Mouse (Mus musculus): Measurements from ENCODE around the gene Fam114a1. TPM values are rescaled to one million over a fixed set of nuclear protein-coding genes. Genes with fewer than 3 reads are reported as not detected.
A peak's percentile ranks its signal among the peaks of the same experiment; 100 is the strongest.

The Fam114a1 gene
- polyA plus RNA-seq, 1 experiment from 2014 or later, result 41.4 TPM

GRCm38 (mm10) chr5:65069872-65070271 lies 100.0 kb downstream of the Fam114a1 start:
- H3K27ac ChIP-seq, result no peak overlapping the region
- H3K27me3 ChIP-seq, result no peaks in the 10 kb centered on the region
- H3K36me3 ChIP-seq, result no peaks in the 10 kb centered on the region
- no peak overlapping the region for H3K9ac ChIP-seq
- no peaks in the 10 kb centered on the region for H3K9me3 ChIP-seq (replicated peaks)
- H3K4me1 ChIP-seq, result no peaks in the 10 kb centered on the region
- H3K4me3 ChIP-seq (replicated peaks), result no peak overlapping the region
- H3K4me2 ChIP-seq, result no peak overlapping the region
- 54% methylated on average over 11 of the region's 11 CpGs for WGBS
- no peak for ATAC-seq (replicated peaks; ENCODE audit: low FRiP score)

DNA sequence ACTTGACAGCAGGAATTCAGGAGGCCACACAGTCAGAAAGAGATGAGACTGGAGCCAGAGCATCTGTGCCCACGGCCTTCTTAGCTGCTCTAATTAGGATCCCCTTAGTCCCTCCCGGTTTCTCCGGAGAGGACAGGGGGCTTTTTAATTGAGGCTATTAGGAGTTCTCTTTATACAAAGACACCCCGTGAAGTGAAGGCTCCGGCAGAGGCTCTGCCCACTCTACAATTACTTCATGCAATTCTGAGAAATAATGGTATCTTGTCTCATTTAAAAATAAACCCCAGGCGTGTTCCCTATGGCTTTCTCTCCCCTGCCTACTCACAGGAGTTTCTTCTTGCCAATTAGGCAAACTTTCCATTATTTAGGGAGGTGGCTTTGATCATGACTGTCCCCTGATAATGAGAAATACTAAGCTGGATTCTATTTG lies 101.8 kb downstream of the Fam114a1 start:
- no peak overlapping the region for H3K4me3 ChIP-seq (replicated peaks)
- no peak overlapping the region for H3K9ac ChIP-seq
- H3K27me3 ChIP-seq, result no peaks in the 10 kb centered on the region
- H3K36me3 ChIP-seq, result no peaks in the 10 kb centered on the region
- H3K4me1 ChIP-seq, result no peaks in the 10 kb centered on the region
- no peak overlapping the region for H3K27ac ChIP-seq
- 35% methylated on average over 6 of the region's 6 CpGs for WGBS
- no peak for ATAC-seq (replicated peaks; ENCODE audit: low FRiP score)
- H3K4me2 ChIP-seq, result no peak overlapping the region
- no peaks in the 10 kb centered on the region for H3K9me3 ChIP-seq (replicated peaks)

DNA sequence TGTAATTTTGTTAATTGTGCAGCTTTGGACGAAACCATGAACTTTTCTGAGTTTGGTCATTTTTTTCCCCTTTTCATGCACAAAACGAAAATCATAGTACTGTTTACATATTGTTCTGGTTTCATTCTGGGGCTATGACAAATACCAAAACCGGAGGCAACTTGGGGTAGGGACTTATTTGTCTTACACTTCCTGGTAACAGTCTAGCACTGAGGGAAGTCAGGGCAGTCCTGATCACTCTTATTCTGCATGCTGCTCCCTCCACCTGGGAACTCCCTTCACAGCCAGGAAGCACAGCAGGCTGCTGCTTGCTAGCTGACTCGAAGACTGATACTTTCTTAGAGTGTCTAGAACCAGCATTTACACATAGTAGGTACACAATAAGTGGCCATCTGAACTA lies 103.4 kb downstream of the Fam114a1 start:
- Histone ChIP-seq H3K4me2 (no peak overlapping the region), H3K36me3 (no peaks in the 10 kb centered on the region), H3K27ac (no peak overlapping the region), H3K9ac (no peak overlapping the region), H3K9me3 (replicated peaks) (no peaks in the 10 kb centered on the region), H3K27me3 (no peaks in the 10 kb centered on the region), H3K4me1 (no peaks in the 10 kb centered on the region), H3K4me3 (replicated peaks) (no peak overlapping the region)
- no peak for ATAC-seq (replicated peaks; ENCODE audit: low FRiP score)
- WGBS, result 77% methylated on average over 4 of the region's 4 CpGs

GRCm38 (mm10) chr5:65074693-65075092 lies 104.8 kb downstream of the Fam114a1 start:
- no peaks in the 10 kb centered on the region for H3K4me1 ChIP-seq
- no peak overlapping the region for H3K27ac ChIP-seq
- WGBS, result 59% methylated on average over 7 of the region's 7 CpGs
- no peak overlapping the region for H3K9ac ChIP-seq
- H3K27me3 ChIP-seq, result no peaks in the 10 kb centered on the region
- no peaks in the 10 kb centered on the region for H3K36me3 ChIP-seq
- no peak overlapping the region for H3K4me2 ChIP-seq
- no peak overlapping the region for H3K4me3 ChIP-seq (replicated peaks)
- no peaks in the 10 kb centered on the region for H3K9me3 ChIP-seq (replicated peaks)
- ATAC-seq (replicated peaks; ENCODE audit: low FRiP score), result no peak

DNA sequence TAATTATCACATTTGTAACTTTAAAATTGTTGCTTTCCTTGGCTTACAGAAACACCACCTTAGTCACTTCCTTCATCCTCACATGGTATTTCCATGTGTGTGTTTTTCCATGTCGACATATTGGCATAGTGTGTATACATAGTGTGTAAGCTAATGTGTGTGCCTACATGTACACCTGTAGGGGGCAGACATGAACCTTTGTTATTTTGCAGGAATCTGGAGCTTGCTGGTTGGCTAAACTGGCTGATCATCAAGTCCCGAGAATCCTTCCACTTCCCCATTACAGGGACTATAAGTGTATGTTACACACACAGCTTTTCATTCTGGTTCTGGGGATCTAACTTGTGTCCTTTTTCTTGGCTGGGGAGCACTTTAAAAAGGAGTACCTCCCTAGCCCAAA lies 106.2 kb downstream of the Fam114a1 start:
- Histone ChIP-seq H3K4me1 (no peaks in the 10 kb centered on the region), H3K36me3 (no peaks in the 10 kb centered on the region), H3K27ac (no peak overlapping the region), H3K9ac (no peak overlapping the region), H3K4me2 (no peak overlapping the region), H3K27me3 (no peaks in the 10 kb centered on the region), H3K9me3 (replicated peaks) (no peaks in the 10 kb centered on the region), H3K4me3 (replicated peaks) (no peak overlapping the region)
- no peak for ATAC-seq (replicated peaks; ENCODE audit: low FRiP score)
- 80% methylated on average over 2 of the region's 2 CpGs for WGBS

GRCm38 (mm10) chr5:65076748-65077147 lies 106.9 kb downstream of the Fam114a1 start:
- no peaks in the 10 kb centered on the region for H3K27me3 ChIP-seq
- no peak overlapping the region for H3K9ac ChIP-seq
- no peaks in the 10 kb centered on the region for H3K4me1 ChIP-seq
- H3K4me2 ChIP-seq, result no peak overlapping the region
- no peaks in the 10 kb centered on the region for H3K36me3 ChIP-seq
- WGBS, result 17% methylated on average over 3 of the region's 3 CpGs
- H3K9me3 ChIP-seq (replicated peaks), result no peaks in the 10 kb centered on the region
- no peak overlapping the region for H3K4me3 ChIP-seq (replicated peaks)
- H3K27ac ChIP-seq, result no peak overlapping the region
- no peak for ATAC-seq (replicated peaks; ENCODE audit: low FRiP score)

DNA sequence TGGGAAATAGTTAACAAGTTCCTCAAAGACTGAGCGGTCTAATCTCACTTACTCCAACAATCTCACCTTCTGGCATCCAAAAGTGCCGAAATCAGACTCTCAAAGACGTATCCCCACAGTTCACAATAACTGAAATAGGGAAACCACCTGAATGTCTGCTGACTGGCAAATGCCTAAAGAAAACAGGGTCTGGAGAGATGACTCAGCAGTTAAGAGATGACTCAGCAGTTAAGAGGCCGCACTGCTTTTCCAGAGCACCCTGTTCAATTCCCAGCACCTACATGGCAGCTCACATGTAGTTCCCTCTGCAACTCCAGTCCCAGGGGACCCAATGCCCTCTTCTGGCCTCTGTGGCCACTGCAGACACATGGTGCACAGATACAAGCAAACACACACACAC lies 108.2 kb downstream of the Fam114a1 start:
- Histone ChIP-seq H3K9me3 (replicated peaks) (no peaks in the 10 kb centered on the region), H3K4me3 (replicated peaks) (no peak overlapping the region), H3K9ac (no peak overlapping the region), H3K4me2 (no peak overlapping the region), H3K27me3 (no peaks in the 10 kb centered on the region), H3K4me1 (no peaks in the 10 kb centered on the region), H3K27ac (no peak overlapping the region), H3K36me3 (no peaks in the 10 kb centered on the region)
- 94% methylated on average over 4 of the region's 4 CpGs for WGBS
- no peak for ATAC-seq (replicated peaks; ENCODE audit: low FRiP score)

DNA sequence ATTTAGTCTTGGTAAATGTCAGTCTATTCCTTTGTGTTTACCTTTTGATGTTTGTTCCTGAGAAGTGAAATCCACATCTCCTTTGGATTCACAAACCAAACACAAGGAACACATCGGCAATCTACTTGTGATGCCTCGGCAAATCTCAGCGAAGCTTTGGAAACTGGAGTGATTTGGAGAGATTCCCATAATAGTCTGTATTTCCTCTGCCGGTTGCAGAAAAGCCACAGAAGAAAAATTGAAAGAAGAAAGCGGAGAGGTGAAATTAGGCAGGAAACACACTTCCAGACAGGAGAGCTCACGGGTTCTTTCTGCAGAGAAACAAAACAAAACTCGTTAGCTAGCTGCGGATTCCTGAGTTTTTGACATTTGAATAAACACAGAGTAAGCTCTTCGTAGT lies 110.0 kb downstream of the Fam114a1 start:
- H3K4me2 ChIP-seq, result peak overlapping the region; percentile 35
- H3K27me3 ChIP-seq, result no peaks in the 10 kb centered on the region
- H3K9me3 ChIP-seq (replicated peaks), result no peaks in the 10 kb centered on the region
- H3K9ac ChIP-seq, result no peak overlapping the region
- no peaks in the 10 kb centered on the region for H3K36me3 ChIP-seq
- ATAC-seq (replicated peaks; ENCODE audit: low FRiP score), result no peak
- 0 out of 2 replicates have a peak overlapping the region, but pooled peaks have one; percentile 24 for H3K27ac ChIP-seq
- no peaks in the 10 kb centered on the region for H3K4me1 ChIP-seq
- 61% methylated on average over 9 of the region's 9 CpGs for WGBS
- H3K4me3 ChIP-seq (replicated peaks), result peak overlapping the region; percentile 28

DNA sequence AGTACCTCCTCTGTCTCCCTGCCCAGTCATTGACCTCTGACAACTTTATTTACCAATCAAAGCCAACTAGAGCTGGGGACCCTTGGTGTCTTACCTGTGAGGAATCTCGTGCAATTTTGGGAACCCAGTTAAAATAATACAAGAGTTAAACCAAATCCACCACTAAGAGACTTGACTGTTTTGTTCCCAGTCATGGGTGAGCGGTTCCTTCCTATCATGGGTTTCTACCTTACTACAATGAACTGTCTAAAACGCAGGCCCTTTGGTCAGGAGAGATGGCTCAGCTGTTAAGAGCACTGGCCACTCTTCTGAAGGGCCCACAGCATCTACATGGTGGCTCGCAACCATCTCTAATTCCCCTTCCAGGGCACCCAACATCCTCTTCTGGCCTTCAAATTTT lies 112.0 kb downstream of the Fam114a1 start:
- Histone ChIP-seq H3K9ac (no peak overlapping the region), H3K27ac (no peak overlapping the region), H3K4me2 (no peak overlapping the region), H3K4me1 (no peaks in the 10 kb centered on the region), H3K9me3 (replicated peaks) (no peaks in the 10 kb centered on the region), H3K4me3 (replicated peaks) (no peak overlapping the region), H3K27me3 (no peaks in the 10 kb centered on the region), H3K36me3 (no peaks in the 10 kb centered on the region)
- ATAC-seq (replicated peaks; ENCODE audit: low FRiP score), result no peak
- 74% methylated on average over 4 of the region's 4 CpGs for WGBS

DNA sequence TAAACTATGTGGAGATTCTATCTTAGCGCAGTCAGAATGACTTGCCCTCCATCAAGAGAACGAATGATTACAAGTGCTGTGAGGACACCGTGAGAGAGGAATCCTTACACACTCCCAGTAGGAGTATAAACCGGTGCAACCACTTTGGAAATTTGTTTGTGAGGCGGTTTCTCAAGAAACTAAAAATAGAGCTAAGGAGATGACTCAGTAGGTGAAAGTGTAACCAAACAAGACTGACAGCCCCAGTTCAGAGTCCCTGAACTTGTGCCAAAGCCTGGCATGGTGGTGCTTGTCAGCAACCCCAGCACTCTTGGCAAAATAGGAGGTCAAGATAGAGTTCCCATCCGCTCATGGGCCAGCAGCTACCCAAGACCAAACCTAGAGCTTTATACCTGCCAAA lies 116.7 kb downstream of the Fam114a1 start:
- Histone ChIP-seq H3K36me3 (no peaks in the 10 kb centered on the region), H3K4me2 (no peak overlapping the region), H3K4me1 (no peaks in the 10 kb centered on the region), H3K9ac (no peak overlapping the region), H3K9me3 (replicated peaks) (no peaks in the 10 kb centered on the region), H3K4me3 (replicated peaks) (no peak overlapping the region), H3K27ac (no peak overlapping the region), H3K27me3 (no peaks in the 10 kb centered on the region)
- no peak for ATAC-seq (replicated peaks; ENCODE audit: low FRiP score)
- WGBS, result 81% methylated on average over 6 of the region's 6 CpGs

- no peaks in the 10 kb centered on the region for H3K4me1 ChIP-seq
- H3K36me3 ChIP-seq, result no peaks in the 10 kb centered on the region
- H3K4me2 ChIP-seq, result no peak overlapping the region
- no peaks in the 10 kb centered on the region for H3K9me3 ChIP-seq (replicated peaks)
- 50% methylated on average over 3 of the region's 3 CpGs for WGBS
- H3K4me3 ChIP-seq (replicated peaks), result no peak overlapping the region
- no peak overlapping the region for H3K9ac ChIP-seq
- H3K27me3 ChIP-seq, result no peaks in the 10 kb centered on the region
- H3K27ac ChIP-seq, result no peak overlapping the region
- ATAC-seq (replicated peaks; ENCODE audit: low FRiP score), result no peak
These were observed 119.8 kb downstream of the Fam114a1 start for GRCm38 (mm10) chr5:65089707-65090106.

DNA sequence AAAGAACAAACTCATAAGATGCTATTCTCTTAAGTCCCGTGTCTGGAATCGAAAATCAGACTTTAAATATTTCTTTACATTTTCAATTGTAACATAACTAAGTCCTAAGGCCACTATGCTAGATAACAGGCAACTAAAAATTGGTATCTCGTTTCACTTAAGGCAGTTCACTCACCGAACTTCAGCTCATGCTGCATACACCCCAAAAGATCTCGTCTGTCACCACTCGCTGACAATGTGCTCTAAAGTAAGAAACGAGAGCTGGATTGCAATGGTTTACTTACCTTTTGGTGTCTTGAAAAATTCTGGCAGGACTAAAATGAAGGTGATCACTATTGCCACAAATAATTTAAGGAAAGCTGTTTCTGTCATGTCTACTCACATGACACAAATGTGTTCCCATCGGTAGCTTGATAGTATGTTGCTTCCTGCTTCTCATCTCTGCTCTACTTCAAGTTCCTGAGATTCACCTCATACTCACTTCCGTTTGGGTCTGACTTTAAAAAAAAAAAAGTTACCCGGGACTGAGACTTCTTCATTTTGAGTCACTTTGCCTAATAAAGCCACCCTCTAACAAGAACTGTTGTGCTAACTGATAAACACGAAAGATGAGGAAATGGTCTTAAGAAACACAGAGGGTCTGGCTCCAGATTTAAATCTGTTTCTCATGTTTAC lies 121.5 kb downstream of the Fam114a1 start:
- no peak overlapping the region for H3K4me2 ChIP-seq
- 68% methylated on average over 11 of the region's 11 CpGs for WGBS
- no peaks in the 10 kb centered on the region for H3K36me3 ChIP-seq
- H3K27me3 ChIP-seq, result no peaks in the 10 kb centered on the region
- no peak overlapping the region for H3K4me3 ChIP-seq (replicated peaks)
- no peak for ATAC-seq (replicated peaks; ENCODE audit: low FRiP score)
- H3K9me3 ChIP-seq (replicated peaks), result no peaks in the 10 kb centered on the region
- no peaks in the 10 kb centered on the region for H3K4me1 ChIP-seq
- no peak overlapping the region for H3K9ac ChIP-seq
- no peak overlapping the region for H3K27ac ChIP-seq
